Mouse (Mus musculus) cerebellum, adult 2 months (tissue): ENCODE data around the gene Gm11554.
"Not testable (repeated sequence)": the region's sequence is repeated elsewhere in the genome, so short reads cannot be mapped to it uniquely, and the experiment has no call there.

Experiments
- CTCF ChIP-seq: fragments of 200-500 bp; IDR thresholded peaks from 2 replicates; pipeline ENCODE4 v1.5.1; 2011; ENCODE audit warnings: low read depth, mild to moderate bottlenecking, control low read depth, low read length, moderate library complexity, borderline replicate concordance; ENCODE audit not compliant: insufficient read depth
- POLR2A ChIP-seq: fragments of 200-500 bp; IDR thresholded peaks from 2 replicates; pipeline ENCODE4 v1.6.1; 2011; ENCODE audit warnings: low read length, control low read depth, borderline replicate concordance; ENCODE audit not compliant: insufficient read depth

DNA sequence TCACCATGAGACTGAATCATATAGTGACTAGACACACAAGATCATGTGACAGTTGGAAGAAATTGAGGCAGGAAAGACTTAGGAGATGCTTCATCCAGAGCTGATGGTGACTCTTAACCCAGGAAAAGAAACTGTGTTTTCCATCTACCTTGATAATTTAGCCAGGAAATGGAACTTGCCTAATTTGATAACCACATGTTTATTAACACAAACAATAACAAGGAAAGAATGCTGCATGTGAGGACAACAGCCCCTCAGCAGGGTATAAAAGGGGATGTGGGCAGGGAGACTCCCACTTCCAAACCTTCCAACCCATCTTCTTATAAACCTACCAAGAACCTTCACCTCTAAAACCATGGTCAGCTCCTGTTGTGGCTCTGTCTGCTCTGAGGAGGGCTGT, 19.3 kb downstream of the Gm11554 start, which contains the start of gene Krtap4-9:
- TF ChIP-seq CTCF, POLR2A: not testable (repeated sequence)
